Mouse (Mus musculus): ENCODE data around the gene Kdm2a. TPM values are rescaled to one million over a fixed set of nuclear protein-coding genes. Genes with fewer than 3 reads are reported as not detected.
"Not testable (repeated sequence)": the region's sequence is repeated elsewhere in the genome, so short reads cannot be mapped to it uniquely, and the experiment has no call there.

The Kdm2a gene
- polyA plus RNA-seq, 1 experiment = 63.5 TPM

- DNase-seq (ENCODE audit: low spot score) = peak; percentile 30
These were observed 19.1 kb upstream of the Kdm2a start for GRCm38 (mm10) chr19:4417183-4417582.

- DNase-seq (ENCODE audit: low spot score) = no peak
These were observed 16.5 kb upstream of the Kdm2a start for GRCm38 (mm10) chr19:4414631-4415030.

- no peak for DNase-seq (ENCODE audit: low spot score)
These were observed 11.0 kb upstream of the Kdm2a start for GRCm38 (mm10) chr19:4409062-4409461.

- no peak for DNase-seq (ENCODE audit: low spot score)
These were observed 6.8 kb upstream of the Kdm2a start for GRCm38 (mm10) chr19:4404840-4405239.

GRCm38 (mm10) chr19:4398959-4399358, 874 bp upstream of the Kdm2a start:
- DNase-seq (ENCODE audit: low spot score) = no peak

- DNase-seq (ENCODE audit: low spot score) = no peak
These were observed 504 bp upstream of the Kdm2a start for GRCm38 (mm10) chr19:4398630-4398948.

GRCm38 (mm10) chr19:4396998-4397797, 887 bp downstream of the Kdm2a start:
- DNase-seq (ENCODE audit: low spot score) = peak; percentile 86

GRCm38 (mm10) chr19:4396081-4396997, 1.7 kb downstream of the Kdm2a start:
- DNase-seq (ENCODE audit: low spot score) = peak; percentile 31

GRCm38 (mm10) chr19:4387276-4387675, 10.8 kb downstream of the Kdm2a start:
- DNase-seq (ENCODE audit: low spot score) = no peak

GRCm38 (mm10) chr19:4385026-4385425, 13.1 kb downstream of the Kdm2a start:
- no peak for DNase-seq (ENCODE audit: low spot score)

- DNase-seq (ENCODE audit: low spot score) = no peak
These were observed 13.8 kb downstream of the Kdm2a start for GRCm38 (mm10) chr19:4384322-4384721.

GRCm38 (mm10) chr19:4383306-4383705, 14.8 kb downstream of the Kdm2a start:
- DNase-seq (ENCODE audit: low spot score) = no peak

- not testable (repeated sequence) for DNase-seq (ENCODE audit: low spot score)
These were observed 15.8 kb downstream of the Kdm2a start for GRCm38 (mm10) chr19:4382303-4382702.

- no peak for DNase-seq (ENCODE audit: low spot score)
These were observed 27.4 kb downstream of the Kdm2a start for GRCm38 (mm10) chr19:4370656-4371055.

- no peak for DNase-seq (ENCODE audit: low spot score)
These were observed 27.8 kb downstream of the Kdm2a start for GRCm38 (mm10) chr19:4370254-4370653.

GRCm38 (mm10) chr19:4349455-4349854, 48.6 kb downstream of the Kdm2a start:
- no peak for DNase-seq (ENCODE audit: low spot score)

GRCm38 (mm10) chr19:4346479-4346878, 51.6 kb downstream of the Kdm2a start:
- no peak for DNase-seq (ENCODE audit: low spot score)

- DNase-seq (ENCODE audit: low spot score) = no peak
These were observed 59.9 kb downstream of the Kdm2a start for GRCm38 (mm10) chr19:4338162-4338561.

- peak; percentile 87 for DNase-seq (ENCODE audit: low spot score)
These were observed 64.3 kb downstream of the Kdm2a start for GRCm38 (mm10) chr19:4333791-4334190.

- DNase-seq (ENCODE audit: low spot score) = no peak
These were observed 64.8 kb downstream of the Kdm2a start for GRCm38 (mm10) chr19:4333100-4333775.

GRCm38 (mm10) chr19:4332653-4333052, 65.4 kb downstream of the Kdm2a start:
- DNase-seq (ENCODE audit: low spot score) = no peak

GRCm38 (mm10) chr19:4331273-4331672, 66.8 kb downstream of the Kdm2a start:
- DNase-seq (ENCODE audit: low spot score) = no peak
